Mouse (Mus musculus) R1 (cell line): ENCODE data around the gene Zfp609.

Experiments
- DNase-seq: peaks from one replicate; pipeline ENCODE4 v3.0.0-alpha.2; 2018; ENCODE audit warnings: low read depth, low spot score

The Zfp609 gene

DNA sequence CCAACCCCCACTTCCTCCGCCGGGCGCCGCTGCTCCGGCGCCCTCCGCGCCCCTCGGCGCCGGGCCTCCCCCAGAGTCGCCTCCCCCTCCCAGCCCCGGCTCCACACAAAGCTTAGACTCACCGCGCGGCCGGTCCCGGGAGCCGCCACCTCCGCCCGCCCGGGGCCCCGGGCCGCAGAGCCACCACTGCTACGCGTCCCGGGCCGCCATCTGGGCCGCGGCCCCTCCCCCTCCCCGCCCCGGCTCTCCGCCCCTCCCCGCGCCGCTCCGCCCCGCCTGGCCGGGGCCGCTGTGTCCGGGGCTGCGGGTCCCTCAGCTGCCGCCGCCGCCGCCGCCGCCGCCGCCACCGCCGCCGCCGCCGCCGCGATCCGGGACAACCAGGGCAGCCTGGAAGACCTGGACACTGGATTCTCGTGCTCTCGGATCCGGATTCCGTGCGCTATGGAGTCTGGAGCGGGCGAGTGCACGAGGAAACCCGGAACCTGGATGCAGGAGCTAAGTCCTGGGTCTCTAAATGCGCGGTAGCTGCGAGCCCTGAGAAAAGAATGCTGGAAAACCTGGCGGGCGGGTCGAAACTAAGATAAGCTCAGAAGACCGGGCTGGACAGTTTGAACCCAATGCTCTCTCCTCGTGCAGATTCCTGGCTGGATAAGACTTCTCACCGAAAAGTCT is at the start of gene Zfp609:
Gene Zfp609 (minus strand): TSS at position 221 of the 672 bp plus-strand sequence.
- DNase-seq, result peak; percentile 97

DNA sequence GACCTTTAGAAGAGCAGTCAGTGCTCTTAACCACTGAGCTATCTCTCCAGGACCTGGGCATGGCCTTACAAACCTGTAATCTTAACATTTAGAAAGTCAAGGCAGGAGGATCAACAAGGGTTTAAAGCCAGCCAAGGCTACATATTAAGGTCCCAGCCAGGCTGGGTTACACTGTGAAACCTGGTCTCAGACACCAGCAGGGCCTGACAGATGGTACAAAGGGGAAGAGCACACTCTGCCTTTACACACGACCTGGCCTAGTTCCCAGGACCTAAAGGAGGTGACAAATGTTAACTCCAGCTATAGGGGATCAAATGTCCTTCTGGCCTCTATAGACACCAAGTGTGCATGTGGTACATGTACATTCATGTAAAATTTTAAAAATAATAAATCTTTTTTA is 32.3 kb upstream of the Zfp609 start:
- DNase-seq, result no peak

DNA sequence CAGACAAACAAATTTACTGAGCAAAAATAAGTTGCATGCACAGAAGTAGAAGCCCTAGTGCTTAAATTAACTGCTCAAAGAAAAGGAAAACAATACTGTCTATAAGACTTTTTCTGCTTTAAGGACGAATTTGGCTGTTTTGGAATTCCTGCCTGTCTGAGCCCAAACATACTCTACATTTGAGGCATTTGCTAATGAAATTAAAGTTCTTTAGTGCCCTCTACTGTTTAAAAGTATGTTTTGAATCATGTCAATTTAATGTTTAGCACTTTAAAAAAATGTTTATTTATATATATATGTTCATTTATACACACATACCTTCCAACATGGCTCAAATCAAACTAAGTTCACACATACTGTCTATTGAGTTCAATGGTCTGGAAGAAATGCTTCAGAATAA is 22.8 kb upstream of the Zfp609 start:
- no peak for DNase-seq

DNA sequence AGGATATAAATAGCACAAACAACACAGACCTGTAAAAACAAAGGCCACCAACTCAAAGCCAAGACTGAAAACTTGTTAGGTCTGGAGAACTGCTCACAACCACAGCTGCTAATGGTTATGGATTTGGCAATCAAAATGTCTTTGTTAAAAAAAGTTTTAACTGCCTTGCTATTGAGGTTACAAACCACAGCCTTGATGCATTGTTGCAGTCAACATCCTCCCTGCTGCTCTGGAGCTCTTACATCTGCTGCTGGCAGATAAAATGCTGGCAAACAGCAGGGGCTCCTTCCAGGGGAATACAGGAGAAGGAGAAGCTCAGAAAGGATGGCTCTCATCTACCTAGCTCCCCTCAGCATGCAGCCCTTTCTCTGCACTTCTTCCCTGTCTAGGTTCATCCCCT is 20.8 kb upstream of the Zfp609 start:
- peak; percentile 51 for DNase-seq

DNA sequence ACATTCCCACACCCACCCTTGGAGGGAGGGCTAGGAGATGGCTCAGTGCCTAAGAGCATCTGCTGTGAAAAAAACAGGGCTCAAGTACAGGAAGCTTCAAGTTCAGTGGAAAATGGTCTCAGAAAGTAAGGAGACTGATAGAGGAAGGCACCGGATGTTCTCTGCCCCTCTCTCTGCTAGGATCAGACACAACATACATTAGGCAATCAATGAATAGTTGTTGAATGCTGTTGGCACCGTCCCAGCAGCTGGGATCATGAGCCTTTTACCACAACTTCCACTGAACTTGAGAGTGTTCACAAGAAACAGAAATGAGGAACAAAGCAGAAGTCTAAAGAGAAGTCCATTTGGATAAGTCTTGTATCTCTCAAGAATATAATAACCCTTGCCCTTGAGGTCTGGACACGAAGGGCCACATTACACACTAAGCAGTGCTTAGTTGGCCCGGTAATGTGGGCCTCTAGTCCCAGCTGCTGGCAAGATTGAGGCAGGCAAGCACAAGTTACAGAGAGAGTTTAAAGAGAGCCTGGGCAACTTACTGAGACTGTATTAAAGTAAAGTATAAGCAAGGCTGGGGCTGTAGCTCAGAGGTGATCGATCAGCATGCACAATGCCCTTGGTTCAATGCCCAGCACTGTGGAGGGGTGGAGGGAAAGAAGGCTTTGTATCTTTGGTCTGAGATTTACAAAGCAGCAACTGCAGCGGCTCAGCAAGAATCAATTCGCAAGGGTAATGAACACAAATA is 17.2 kb upstream of the Zfp609 start:
- DNase-seq, result no peak

DNA sequence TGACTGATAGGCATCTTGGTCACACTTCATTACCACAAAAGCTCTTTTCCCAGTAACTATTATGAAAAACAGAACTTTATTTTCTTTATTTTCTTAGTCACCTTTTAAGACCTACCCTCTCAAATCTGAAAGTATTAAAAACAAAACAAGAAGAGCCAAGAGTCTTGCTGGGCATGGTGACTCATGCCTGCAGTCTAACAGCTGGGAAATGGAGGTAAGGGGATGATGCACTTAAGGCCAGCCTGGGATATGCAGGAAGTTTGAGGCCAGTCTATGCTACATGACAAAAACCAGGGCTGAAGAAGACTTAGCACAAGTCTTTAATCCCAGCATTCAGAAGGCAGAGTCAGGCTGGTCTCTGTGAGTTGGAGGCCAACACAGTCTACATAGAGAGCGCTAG is 12.5 kb upstream of the Zfp609 start:
- DNase-seq, result no peak

DNA sequence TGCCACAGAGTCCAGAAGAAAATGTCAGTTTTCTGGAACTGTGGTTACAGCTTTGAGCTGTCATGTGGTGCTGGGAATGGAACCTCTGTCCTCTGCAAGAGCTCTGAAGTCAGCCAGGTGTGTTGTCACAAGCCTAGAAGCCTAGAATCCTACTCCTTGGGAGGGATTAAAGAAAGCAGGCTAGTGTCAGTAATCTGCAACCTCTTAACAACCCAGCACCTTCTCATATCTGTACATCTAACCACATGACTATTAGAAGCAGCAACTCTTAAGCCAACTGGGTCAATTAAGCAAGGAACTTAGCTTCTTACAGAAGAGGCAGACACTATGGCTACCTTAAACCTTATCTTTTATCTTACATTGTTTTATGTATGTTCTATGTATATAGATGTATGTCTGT is 9.6 kb upstream of the Zfp609 start:
- DNase-seq, result no peak

DNA sequence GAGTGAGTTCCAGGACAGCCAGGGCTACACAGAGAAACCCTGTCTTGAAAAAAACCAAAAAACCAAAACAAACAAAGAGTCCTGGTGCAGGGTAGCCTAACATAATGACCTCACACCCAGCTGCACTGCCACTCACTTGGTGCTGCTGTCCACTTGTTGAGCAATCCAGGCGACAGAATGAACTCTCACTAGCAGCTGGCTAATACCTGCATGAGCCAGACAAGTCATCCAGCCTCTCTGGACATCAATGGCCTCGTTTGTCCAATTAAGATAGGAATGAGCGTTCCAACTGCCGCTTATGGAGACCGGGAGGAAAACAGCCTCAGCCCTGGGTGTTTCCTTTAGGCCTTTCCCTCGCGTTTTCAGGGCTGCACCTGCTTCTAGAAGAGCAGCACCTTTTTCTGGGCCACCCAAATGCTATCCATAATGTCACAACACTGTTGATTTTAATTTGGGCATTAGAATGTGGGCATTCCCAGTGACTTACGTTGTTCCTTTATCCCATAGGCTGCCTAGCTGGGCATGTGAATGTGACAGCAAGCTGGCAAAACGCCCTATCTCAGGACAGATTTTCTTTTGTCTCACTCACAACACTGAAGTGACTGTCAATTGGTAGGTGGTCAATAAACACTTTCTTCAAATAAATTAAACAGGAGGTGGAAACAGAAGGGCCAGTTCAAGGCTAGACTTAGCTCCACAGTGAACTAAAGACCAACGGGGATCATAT is 7.4 kb upstream of the Zfp609 start:
- DNase-seq, result no peak

DNA sequence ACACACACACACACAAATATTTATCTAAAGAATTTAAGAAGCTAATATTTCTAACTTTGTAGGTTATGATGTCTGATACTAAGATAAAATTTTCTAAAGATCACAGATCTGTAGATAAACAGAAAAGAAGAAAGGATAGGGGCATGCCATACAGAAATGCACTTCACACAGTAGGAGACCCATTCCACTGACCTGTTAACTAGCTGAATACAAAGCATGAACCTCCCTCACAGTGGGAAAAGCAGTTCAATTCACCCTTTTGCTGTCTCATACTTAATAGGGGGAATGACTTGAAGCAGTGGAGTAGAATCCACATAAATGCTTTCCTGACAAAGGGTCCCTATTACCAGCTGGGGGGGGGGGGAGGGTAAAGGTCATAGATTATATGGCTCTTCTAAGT is 6.3 kb upstream of the Zfp609 start:
- peak; percentile 10 for DNase-seq

DNA sequence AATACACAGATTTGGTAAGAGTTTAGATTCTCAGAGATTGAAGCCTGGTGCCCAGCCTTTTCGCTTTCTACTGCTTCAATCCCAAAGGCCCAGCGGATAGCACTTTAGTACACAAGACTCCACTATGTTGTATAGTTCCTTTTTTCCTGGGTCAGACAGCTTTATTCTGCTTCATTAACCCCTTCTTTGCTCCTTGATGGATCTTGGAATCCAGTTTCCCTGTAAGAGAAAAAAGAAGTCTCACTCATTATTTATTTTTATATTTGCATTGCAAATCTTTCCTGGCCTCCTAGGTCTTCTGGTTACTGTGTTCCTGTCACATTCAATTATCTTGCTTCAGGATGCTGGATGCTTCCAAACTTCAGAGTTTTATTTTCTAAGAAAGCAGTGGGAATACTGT is 5.9 kb upstream of the Zfp609 start:
- no peak for DNase-seq

DNA sequence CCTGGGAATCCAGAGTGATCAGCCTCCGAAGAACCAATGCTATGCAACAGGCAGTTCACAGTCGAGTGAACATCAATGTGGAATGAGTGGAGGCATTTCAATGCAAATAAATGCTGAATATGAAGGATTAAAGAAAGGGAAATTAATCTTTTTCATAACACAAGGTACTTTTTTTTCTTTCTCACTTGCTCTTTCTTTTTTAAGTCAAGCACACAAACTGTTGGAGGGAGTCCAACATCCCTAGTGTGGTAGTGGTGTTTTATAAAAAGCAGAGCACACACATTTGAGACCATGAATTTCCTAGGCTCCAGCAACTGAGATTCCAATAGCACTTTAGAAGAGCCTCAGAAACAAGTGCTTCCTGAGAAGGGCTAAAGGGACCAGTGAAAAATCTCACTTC is 4.7 kb upstream of the Zfp609 start:
- DNase-seq, result no peak

DNA sequence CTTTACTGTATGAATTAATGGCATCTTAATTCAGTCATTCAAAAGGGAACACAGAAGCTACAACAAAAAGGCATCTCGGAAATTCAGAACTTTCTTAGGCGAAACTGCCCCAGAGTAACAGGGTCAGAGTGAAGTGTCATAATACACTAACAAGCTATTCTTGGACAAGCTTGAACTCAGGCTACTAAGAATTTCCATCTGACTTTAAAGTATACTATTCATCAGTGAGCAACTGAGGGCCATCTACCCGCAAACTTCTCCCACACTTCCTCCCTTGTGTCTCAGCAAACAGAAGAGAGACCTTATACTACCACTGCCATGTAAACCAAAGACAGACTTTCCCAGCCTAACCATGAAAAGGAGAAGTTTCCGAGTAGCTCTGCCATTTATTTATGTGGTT is 3.8 kb upstream of the Zfp609 start:
- no peak for DNase-seq

DNA sequence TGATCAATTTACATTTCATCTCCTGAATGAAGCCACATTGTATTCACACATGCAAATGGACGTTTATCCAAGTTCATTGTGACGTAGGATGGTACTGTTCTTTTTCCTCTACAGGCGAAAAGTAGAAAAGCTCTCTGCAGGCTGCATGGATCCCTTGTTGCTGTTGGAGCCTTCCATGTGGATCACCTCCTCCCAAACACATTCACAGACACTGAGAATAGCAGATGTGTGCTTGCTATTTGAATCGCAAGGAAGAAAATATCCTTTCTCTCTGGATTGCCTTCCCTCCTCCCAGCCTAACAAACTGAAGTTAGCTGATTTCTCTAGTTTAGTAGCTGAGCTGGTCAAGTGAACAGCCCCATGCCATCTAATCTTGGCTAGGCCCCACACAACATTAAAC is 2.9 kb upstream of the Zfp609 start:
- peak; percentile 13 for DNase-seq

DNA sequence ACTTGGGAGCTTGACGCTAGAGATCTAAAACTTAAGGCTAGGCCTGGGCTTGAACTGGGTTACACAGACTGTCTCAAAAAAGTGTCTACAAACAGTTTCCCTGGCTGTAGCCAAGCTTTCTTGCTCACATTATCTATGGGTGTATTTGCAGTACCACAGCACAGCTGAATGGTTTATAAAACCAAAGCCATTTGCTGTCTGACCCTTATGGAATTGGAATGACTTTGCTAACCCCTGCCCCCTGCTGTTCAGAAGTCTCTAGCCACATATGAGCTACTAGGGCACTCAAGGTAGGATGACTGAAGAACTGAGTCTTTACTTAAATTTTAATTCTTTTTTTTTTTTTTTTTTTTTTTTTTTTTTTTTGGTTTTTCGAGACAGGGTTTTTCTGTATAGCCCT is 2.0 kb upstream of the Zfp609 start:
- DNase-seq, result peak; percentile 57

DNA sequence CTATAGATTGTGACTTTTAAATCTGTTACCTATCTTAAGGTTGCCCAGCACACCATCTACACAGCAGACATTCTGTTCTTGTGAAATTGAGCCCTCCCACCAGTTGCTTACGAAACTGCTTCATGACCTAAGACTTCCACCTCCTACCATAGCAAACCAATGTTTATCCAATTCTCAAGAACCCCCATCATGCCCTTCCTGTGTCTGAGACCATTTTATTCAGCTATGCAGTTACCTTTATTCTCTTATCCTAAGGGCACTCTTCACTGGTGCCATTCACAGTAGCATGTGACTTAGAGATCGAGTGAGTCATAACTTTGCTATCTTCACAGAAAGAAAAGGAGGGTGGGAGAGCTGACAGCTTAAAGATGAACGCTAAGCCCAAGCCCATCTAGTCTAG is 1.1 kb upstream of the Zfp609 start:
- DNase-seq, result peak; percentile 13

DNA sequence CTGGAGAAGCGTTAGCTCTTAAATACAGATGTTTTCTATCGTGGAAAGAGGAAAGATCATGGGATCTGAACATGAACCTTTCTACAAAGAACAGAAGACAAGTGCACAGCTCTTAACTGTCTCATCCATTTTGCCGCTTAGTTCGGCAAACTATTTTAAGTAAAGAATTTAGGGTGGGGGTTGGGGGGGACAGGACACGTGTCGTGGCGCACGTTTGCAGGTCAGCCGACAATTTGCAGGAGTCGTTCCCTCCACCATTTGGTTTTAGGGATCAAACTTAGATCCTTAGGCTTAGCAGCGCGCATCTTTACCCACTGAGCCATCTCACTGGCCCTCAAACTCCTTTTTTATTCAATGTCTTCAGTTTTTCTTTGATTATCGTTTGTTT is 646 bp upstream of the Zfp609 start:
- no peak for DNase-seq

DNA sequence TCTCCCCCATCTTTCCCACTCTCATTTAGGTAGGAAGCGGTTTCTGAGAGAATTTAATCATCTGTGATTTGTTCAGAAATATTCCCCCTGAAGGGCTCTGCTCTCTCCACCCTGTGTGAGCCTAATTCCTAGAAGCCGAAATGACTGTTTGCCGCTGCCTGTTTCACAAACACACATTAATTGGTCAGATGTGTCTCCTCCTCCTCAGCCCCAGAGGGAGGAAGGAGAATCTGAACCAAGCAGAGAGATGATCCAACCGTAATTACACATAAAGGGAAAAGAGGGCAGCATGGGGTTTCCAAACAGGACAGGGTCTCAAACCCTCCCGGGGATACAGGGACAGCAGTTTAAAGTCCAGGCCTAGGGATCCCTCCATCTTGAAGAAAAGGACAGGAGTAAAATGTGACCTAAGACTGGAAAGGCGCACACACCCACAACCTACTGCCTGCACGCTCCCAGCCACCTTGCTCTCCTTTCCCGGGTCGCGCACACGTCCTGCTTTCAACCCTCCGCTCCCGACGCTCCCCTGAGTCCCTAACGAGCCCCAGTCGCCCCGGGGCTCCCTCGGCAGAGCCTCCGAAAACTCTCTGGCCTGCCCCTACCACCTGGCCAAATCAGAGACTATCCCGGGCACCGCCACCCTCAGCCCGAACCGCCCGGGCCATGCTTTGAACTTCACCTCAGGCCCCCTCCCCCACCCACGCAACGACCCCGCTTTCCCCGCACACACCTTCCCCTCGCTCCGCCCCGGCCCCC is 598 bp downstream of the Zfp609 start:
- DNase-seq, result peak; percentile 74

DNA sequence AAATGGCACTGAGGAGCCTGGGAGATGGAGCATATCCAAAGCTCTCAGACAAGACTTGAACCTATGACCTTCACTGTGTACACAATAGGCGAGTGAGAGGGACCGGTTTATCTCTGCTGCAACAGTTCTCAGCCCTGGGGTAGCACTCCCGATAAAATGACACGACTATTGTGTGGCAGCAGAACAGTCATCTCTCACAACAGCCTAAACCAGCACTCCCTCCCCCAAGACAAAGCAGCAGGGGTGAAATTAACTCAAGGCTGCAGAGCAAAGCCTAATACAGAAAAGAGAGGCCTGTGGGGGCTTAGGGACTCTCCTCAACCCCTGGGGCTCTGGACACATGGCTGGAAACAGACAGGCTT is 1.2 kb downstream of the Zfp609 start:
- peak; percentile 55 for DNase-seq

DNA sequence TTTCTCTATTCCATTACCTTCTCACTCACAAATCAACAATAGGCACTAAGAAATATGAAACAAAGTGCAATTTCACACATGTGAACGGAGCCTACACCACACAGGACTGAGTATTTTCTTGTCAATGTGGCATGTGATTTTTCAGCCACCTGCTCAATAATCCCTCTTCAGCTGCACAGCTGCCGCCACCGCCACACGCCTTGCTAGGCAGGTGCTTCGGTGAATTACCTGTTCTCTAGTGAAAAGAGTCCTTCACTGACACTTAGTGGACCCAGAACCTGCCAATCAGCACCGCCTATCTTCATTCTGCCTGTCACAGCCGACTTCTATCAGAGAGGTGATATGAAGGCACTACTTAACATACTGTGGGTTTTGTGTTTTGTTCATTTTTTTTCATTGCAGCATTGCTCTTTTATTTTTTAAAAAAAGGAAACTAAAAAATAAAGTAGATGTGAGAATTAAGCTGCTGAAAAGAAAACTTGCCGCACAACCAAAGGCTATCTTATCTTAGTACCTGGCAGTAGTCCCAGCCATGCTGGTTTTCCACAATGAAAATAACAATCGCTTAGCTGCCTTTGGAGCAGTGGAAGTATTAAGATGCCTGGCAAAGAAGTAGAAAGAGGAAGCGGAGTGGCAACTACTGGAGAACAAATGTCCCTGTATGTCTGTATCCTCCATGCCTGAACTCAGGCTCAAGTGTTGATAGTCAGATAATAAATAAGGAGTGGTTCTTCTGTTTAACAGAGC is 3.5 kb downstream of the Zfp609 start:
- no peak for DNase-seq

DNA sequence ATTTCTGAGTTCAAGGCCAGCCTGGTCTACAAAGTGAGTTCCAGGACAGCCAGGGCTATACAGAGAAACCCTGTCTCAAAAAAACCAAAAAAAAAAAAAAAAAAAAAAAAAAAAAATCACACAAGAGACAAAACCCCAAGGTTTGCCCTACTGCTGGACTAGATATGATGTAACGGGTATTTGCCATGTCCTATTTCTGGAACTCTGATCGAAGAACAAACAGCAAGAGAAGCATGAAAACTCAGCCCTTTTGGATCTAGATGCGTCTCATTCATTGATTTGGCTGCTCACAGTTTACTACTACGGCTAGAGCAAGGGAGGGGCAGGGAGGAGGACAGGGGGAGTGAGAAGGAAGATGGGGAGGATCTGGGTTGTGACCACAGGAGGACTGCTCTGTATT is 5.4 kb downstream of the Zfp609 start:
- no peak for DNase-seq

DNA sequence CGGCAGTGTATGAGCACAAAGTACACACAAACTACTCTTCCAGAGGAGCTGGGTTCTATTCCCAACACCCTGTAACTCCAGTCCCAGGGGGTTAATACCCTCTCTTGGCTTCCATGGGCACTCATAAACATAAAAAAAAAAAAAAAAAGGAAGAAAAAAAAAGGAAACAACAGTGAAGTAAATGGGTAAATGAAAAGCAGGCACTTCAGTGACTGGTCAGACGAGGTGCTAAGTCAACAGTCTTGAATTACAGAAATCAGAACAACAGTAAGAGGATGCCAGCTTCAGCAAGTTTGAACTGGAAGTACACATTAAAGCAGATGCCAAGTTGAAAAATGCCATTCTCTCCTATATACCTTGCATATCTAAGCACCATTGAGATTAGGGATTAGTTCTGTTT is 7.1 kb downstream of the Zfp609 start:
- DNase-seq, result no peak

DNA sequence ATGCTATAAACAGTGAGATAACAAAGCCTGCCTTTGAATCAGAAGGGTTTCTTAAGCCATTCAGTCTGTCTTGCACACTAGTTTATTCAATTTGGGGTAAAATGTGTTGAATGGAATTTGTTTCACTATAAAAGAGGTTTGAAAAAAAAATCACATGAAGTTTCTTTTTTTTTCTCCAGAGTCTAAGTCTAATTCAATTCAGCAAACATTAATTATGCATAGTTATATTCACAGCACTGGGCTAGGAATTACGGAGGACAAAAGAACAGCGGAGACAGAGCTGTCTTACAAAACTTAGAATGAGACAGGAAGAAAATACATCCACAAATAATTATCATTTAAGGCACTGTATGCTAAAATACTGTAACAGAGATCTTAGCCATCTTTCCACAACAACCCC is 9.0 kb downstream of the Zfp609 start:
- no peak for DNase-seq
